13 mouse cellular contexts compared by ENCODE assay signal in genomic region chrX:100740785-100741184, GRCm38 (mm10). TPM values are rescaled to one million over a fixed set of nuclear protein-coding genes. Genes with fewer than 3 reads are reported as not detected.
DNase-seq lines count a peak whose midpoint lies in the region; ATAC-seq lines count a peak whose summit lies in the region.
"Had no signal": no experiment of that assay in that cellular context is flagged by ENCODE, and none has a peak within 500 bp of the region (broad histone marks: within the 10 kb centered on the region; RNA-seq: fewer than 3 reads in every experiment).

No protein-coding gene starts in this region.

- H3K4me2 ChIP-seq in embryonic facial prominence, embryonic 14.5 days (ENCODE audit: low read depth, low read length) = no peak overlapping the region
- no peak overlapping the region for H3K4me2 ChIP-seq in hindbrain, embryonic 12.5 days (replicated peaks)
- H3K4me2 ChIP-seq: forebrain, embryonic 13.5 days; liver, embryonic 11.5 days; midbrain, embryonic 12.5 days had no signal

- H3K4me1 ChIP-seq in embryonic facial prominence, embryonic 14.5 days (ENCODE audit: control insufficient read depth, insufficient read depth, low read length) = no peaks in the 10 kb centered on the region
- no peaks in the 10 kb centered on the region; the same call in 1 of the 2 replicates for H3K4me1 ChIP-seq in embryonic facial prominence, embryonic 10.5 days
- 0 out of 2 replicates have a peak, but pooled peaks cover 2% of the 10 kb centered on the region for H3K4me1 ChIP-seq in hindbrain, embryonic 12.5 days
- H3K4me1 ChIP-seq: forebrain, embryonic 13.5 days had no signal

- H3K9ac ChIP-seq in embryonic facial prominence, embryonic 14.5 days (ENCODE audit: low read depth, low read length) = no peak overlapping the region
- H3K9ac ChIP-seq in hindbrain, embryonic 12.5 days = no peak overlapping the region
- H3K9ac ChIP-seq: forebrain, embryonic 13.5 days; midbrain, embryonic 12.5 days had no signal

- H3K36me3 ChIP-seq in embryonic facial prominence, embryonic 14.5 days (ENCODE audit: control insufficient read depth, insufficient read depth, low read length) = no peaks in the 10 kb centered on the region
- no peaks in the 10 kb centered on the region for H3K36me3 ChIP-seq in embryonic facial prominence, embryonic 10.5 days (replicated peaks)
- H3K36me3 ChIP-seq in hindbrain, embryonic 12.5 days = no peaks in the 10 kb centered on the region
- H3K36me3 ChIP-seq: midbrain, embryonic 12.5 days had no signal

- peaks cover 19% of the 10 kb centered on the region for H3K27me3 ChIP-seq in embryonic facial prominence, embryonic 14.5 days (replicated peaks; ENCODE audit: control insufficient read depth, insufficient read depth, low read length)
- H3K27me3 ChIP-seq in embryonic facial prominence, embryonic 10.5 days (replicated peaks; ENCODE audit: low read depth, poor library complexity, severe bottlenecking) = peaks cover 62% of the 10 kb centered on the region
- H3K27me3 ChIP-seq in hindbrain, embryonic 12.5 days = peaks cover 12% of the 10 kb centered on the region
- H3K27me3 ChIP-seq: forebrain, embryonic 13.5 days had no signal

- DNase-seq in embryonic facial prominence, embryonic 14.5 days (ENCODE audit: low spot score) = peak; percentile 13
- no peak for DNase-seq in embryonic facial prominence, embryonic 10.5 days (ENCODE audit: low spot score)
- peak; percentile 71 for DNase-seq in 3T3-L1 (ENCODE audit: low read depth, low spot score)
- peak; percentile 53 for DNase-seq in heart, adult 8-10 months (ENCODE audit: low spot score)
- DNase-seq in urinary bladder, postnatal 14 days (ENCODE audit: low spot score) = no peak
- no peak for DNase-seq in lung, postnatal 4 days

- H3K4me3 ChIP-seq in embryonic facial prominence, embryonic 14.5 days (ENCODE audit: low read depth, low read length) = no peak overlapping the region
- no peak overlapping the region for H3K4me3 ChIP-seq in embryonic facial prominence, embryonic 10.5 days
- no peak overlapping the region for H3K4me3 ChIP-seq in hindbrain, embryonic 12.5 days
- H3K4me3 ChIP-seq: forebrain, embryonic 13.5 days; midbrain, embryonic 12.5 days had no signal

- no peak overlapping the region for H3K27ac ChIP-seq in embryonic facial prominence, embryonic 14.5 days (replicated peaks; ENCODE audit: low read depth, low read length)
- H3K27ac ChIP-seq in embryonic facial prominence, embryonic 10.5 days (replicated peaks) = no peak overlapping the region
- no peak overlapping the region for H3K27ac ChIP-seq in hindbrain, embryonic 12.5 days
- H3K27ac ChIP-seq: forebrain, embryonic 13.5 days; midbrain, embryonic 12.5 days had no signal

- ATAC-seq in embryonic facial prominence, embryonic 14.5 days (ENCODE audit: low read depth) = no peak
- ATAC-seq in hematopoietic stem cell, adult 5-6 weeks (replicated peaks in 1 of 2; ENCODE audit: insufficient read depth in 1 of 2, low FRiP score in 2 of 2, low TSS enrichment in 1 of 2, low read depth in 1 of 2, poor library complexity in 2 of 2, severe bottlenecking in 2 of 2) = peak; percentile 70 to 75
- no peak for ATAC-seq in hindbrain, embryonic 12.5 days (ENCODE audit: low FRiP score)
- ATAC-seq: forebrain, embryonic 13.5 days; intestine, embryonic 16.5 days had no signal

- 68% methylated on average over 6 of the region's 6 CpGs for WGBS in embryonic facial prominence, embryonic 14.5 days
- 61% methylated on average over 6 of the region's 6 CpGs for WGBS in embryonic facial prominence, embryonic 10.5 days
- 71% methylated on average over 6 of the region's 6 CpGs for WGBS in hindbrain, embryonic 12.5 days

- no peaks in the 10 kb centered on the region for H3K9me3 ChIP-seq in embryonic facial prominence, embryonic 14.5 days (ENCODE audit: control insufficient read depth, low read length)
- no peaks in the 10 kb centered on the region for H3K9me3 ChIP-seq in embryonic facial prominence, embryonic 10.5 days
- H3K9me3 ChIP-seq in hindbrain, embryonic 12.5 days (replicated peaks) = no peaks in the 10 kb centered on the region
- H3K9me3 ChIP-seq: forebrain, embryonic 13.5 days; midbrain, embryonic 12.5 days had no signal

RNA-seq across cellular contexts. Expression of gene Gdpd2, which starts 11.1 kb away (rescaled TPM):
- 7.1 and 7.5 TPM in 2 replicates for polyA plus RNA-seq in embryonic facial prominence, embryonic 14.5 days (2014; fragmentation: Nextera tagmentation; extraction: Ambion mirVana)
- polyA plus RNA-seq in embryonic facial prominence, embryonic 10.5 days (2016; fragmentation: Nextera tagmentation; extraction: Ambion mirVana) = 2.7 and 3.1 TPM in 2 replicates
- total RNA-seq in heart, adult 8-10 months (2022) = not detected
- 0.44 TPM in 1 of 2 replicates, not detected in the other for total RNA-seq in hematopoietic stem cell, adult 5-6 weeks (2017)
- polyA plus RNA-seq in hindbrain, embryonic 12.5 days (2016; fragmentation: Nextera tagmentation; extraction: Ambion mirVana) = 16.4 and 22.2 TPM in 2 replicates
- total RNA-seq: neutrophil, adult 5-6 weeks had no signal

RNA-seq across cellular contexts. Expression of gene Dlg3, which starts 26.7 kb away (rescaled TPM):
- 4.5 and 6.2 TPM in 2 replicates for polyA plus RNA-seq in embryonic facial prominence, embryonic 14.5 days (2014; fragmentation: Nextera tagmentation; extraction: Ambion mirVana)
- 14.1 and 14.4 TPM in 2 replicates for polyA plus RNA-seq in embryonic facial prominence, embryonic 10.5 days (2016; fragmentation: Nextera tagmentation; extraction: Ambion mirVana)
- 1 to 10 TPM; 2.0 to 4.3 (median 2.8) TPM for total RNA-seq in heart, adult 8-10 months (2022)
- 18.3 and 20.8 TPM in 2 replicates for total RNA-seq in hematopoietic stem cell, adult 5-6 weeks (2017)
- polyA plus RNA-seq in hindbrain, embryonic 12.5 days (2016; fragmentation: Nextera tagmentation; extraction: Ambion mirVana) = 14.8 and 16.4 TPM in 2 replicates

Comparison
In these comparisons a context has a peak if more than half of its experiments do, and no peak if none do; other contexts are left out.
1. DNase-seq: peak in embryonic facial prominence, embryonic 14.5 days (single experiment), 3T3-L1 (single experiment) and heart, adult 8-10 months (single experiment); none in embryonic facial prominence, embryonic 10.5 days (single experiment), urinary bladder, postnatal 14 days (single experiment) and lung, postnatal 4 days (0 of 2).
2. ATAC-seq: peak in hematopoietic stem cell, adult 5-6 weeks (2 of 2); none in embryonic facial prominence, embryonic 14.5 days (single experiment) and hindbrain, embryonic 12.5 days (single experiment).